Mouse (Mus musculus) kidney, adult 2 months (tissue): ENCODE data around the gene Gdi1. TPM values are rescaled to one million over a fixed set of nuclear protein-coding genes. Genes with fewer than 3 reads are reported as not detected.
"Not testable (repeated sequence)": the region's sequence is repeated elsewhere in the genome, so short reads cannot be mapped to it uniquely, and the experiment has no call there.

Experiments used
- DNase-seq: peaks from one replicate; pipeline ENCODE4 v3.0.0; 2021
- H3K27ac ChIP-seq: fragments of 200-500 bp; 2 replicates; pipeline ENCODE4 v1.5.1; 2012; ENCODE audit warnings: low read depth, low read length, control low read depth, inconsistent platforms; ENCODE audit not compliant: insufficient read depth
- H3K27me3 ChIP-seq: fragments of 200-500 bp; replicated peaks from 2 replicates; pipeline ENCODE4 v1.6.1; 2012; ENCODE audit warnings: mild to moderate bottlenecking, moderate library complexity, low read length, inconsistent platforms; ENCODE audit not compliant: control insufficient read depth, insufficient read depth
- H3K36me3 ChIP-seq: fragments of 200-500 bp; 2 replicates; pipeline ENCODE4 v1.6.1; 2012; ENCODE audit warnings: mild to moderate bottlenecking, moderate library complexity, low read length, inconsistent platforms; ENCODE audit not compliant: control insufficient read depth, insufficient read depth
- H3K4me1 ChIP-seq: fragments of 200-500 bp; 2 replicates; pipeline ENCODE4 v1.6.1; 2011; ENCODE audit warnings: low read length; ENCODE audit not compliant: control insufficient read depth, insufficient read depth
- H3K4me3 ChIP-seq: fragments of 200-500 bp; 2 replicates; pipeline ENCODE4 v1.5.1; 2011; ENCODE audit warnings: mild to moderate bottlenecking, low read depth, low read length, control low read depth; ENCODE audit not compliant: insufficient read depth
- CTCF ChIP-seq: fragments of 200-500 bp; conservative IDR thresholded peaks from 2 replicates; pipeline ENCODE4 v1.5.1; 2011; ENCODE audit warnings: low read depth, mild to moderate bottlenecking, control low read depth, low read length, moderate library complexity, mixed read lengths; ENCODE audit not compliant: insufficient read depth, insufficient read length
- POLR2A ChIP-seq: fragments of 200-500 bp; IDR thresholded peaks from one replicate; pipeline ENCODE4 v1.6.1; 2011; ENCODE audit warnings: low read depth, low read length, control low read depth
- WGBS: fragments of 180-500 bp; shearing (Covaris S2); methylation state at CpG from one replicate; pipeline ENCODE4 v1.1.7; 2018; 5-methylcytosine and 5-hydroxymethylcytosine counted together
- polyA plus RNA-seq: library from polyadenylated mRNA; depleted of rRNA; stranded (reverse); fragments of >200 nt; gene quantifications from 2 replicates; pipeline ENCODE4 v1.2.3, GENCODE M21; 2012; rRNA removed

Gdi1 gene
- polyA plus RNA-seq, 1 experiment = 120 TPM

DNA sequence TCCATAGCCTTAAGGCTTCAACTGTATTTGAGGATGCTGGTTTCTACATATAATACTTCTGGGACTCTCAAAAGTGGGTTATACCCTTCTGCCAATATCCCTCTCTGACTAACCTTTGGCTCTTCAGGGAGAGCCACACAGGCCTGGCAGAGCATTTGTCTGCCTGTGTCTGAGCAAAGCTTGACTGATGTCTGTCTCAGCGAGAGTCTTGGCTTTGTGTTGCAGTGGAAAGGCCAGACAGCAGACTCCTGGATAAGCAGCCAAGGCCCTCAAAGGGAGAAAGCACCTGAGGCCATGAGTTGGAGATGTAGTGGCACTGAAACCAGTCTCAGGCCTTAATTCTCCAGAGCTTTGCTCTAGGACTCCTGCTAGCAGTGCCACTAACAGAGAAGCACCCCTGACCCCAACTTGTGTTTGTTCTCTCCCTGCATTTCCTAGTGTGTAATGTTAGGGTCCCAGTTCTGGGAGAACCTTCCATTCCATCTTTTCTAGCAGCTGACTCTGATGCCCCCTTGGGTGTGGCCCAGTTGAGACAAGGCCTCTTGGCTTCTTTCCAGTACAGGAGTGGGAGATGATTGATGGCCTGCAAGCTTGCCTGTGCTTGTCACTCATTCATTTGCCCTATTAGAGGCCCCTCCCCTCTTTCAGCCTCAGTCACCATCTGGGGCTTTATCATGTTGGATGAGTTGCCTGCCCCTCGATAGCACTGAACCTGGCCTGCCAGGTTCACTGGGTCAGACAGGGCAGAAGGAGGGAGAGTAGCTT lies 25.6 kb downstream of the Gdi1 start:
- Histone ChIP-seq H3K27ac (no peak overlapping the region), H3K4me3 (no peak overlapping the region), H3K27me3 (no peaks in the 10 kb centered on the region), H3K4me1 (no peaks in the 10 kb centered on the region), H3K36me3 (no peaks in the 10 kb centered on the region)
- no peak for DNase-seq
- 63% methylated on average over 2 of the region's 2 CpGs for WGBS
- TF ChIP-seq POLR2A (no peak), CTCF (no peak)

DNA sequence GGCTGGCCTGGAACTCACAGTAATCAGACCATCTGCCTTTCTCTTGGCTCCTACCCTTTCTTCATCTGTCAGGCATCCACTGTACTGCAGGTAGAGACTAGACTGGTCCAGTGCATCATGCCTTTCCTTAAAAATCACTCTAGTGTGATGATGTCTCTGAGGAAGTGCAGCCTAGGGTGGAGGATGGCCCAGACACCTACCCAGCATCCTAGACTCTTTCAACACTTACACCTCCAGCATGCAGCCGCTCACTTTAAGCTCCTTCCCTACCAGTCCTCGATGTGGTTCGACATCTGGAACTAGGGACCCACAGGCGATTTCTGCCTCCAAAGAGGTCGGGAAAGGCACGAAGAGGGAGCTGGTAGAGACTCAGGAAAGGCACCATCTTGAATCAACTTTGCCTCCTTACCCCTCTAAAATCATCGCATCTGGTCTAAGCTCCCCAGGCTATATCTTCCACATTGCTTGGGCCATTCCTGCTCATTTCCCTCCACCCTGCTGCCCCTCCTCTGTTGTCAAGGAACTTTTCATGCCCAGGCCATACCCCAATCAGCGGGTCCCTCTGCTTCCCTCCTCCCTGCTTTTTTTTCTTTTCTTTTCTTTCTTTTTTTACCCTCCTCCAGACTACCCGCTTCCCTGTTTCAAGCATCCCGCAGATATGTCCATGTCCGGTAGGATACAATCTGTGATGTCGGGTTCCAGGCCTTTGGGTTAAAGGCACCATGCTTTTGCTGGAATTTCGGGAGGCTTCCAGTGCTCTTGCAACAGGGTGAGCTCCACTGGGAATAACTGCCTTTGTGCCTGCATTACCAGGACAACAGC lies 48.1 kb downstream of the Gdi1 start:
- peak overlapping the region; percentile 27; the same call in 1 of the 2 replicates for H3K27ac ChIP-seq
- 4% methylated on average over 13 of the region's 13 CpGs for WGBS

DNA sequence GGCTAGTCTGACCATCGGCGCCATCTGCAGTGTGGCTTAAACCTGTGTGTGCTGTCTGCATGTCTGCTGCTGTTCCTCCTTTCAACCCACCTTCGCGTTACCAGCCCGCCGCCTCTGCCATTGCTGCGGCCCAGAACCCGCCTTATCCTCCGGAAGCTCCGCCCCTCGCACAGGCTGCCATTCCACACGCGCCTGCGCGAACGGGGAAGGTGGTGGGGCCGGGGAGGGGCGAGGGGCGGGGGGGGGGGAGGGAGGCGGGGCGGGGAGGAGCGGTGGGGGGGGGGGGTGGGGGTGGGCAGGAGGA lies 48.6 kb downstream of the Gdi1 start, which contains the start of gene Lage3:
Gene Lage3 (minus strand): TSS at position 152 of the 304 bp plus-strand sequence.
- no peak for TF ChIP-seq CTCF
- TF ChIP-seq POLR2A = peak; percentile 45
- no peaks in the 10 kb centered on the region for H3K36me3 ChIP-seq
- H3K27me3 ChIP-seq = no peaks in the 10 kb centered on the region
- H3K4me1 ChIP-seq = no peaks in the 10 kb centered on the region
- WGBS = 0% methylated on average over 14 of the region's 22 CpGs
- peak within 1 kb of the TSS; percentile 67 for H3K4me3 ChIP-seq
- DNase-seq = peak; percentile 89
- peak within 1 kb of the TSS; percentile 27; the same call in 1 of the 2 replicates for H3K27ac ChIP-seq

More for the DNA sequence above, 48.1 kb downstream of the Gdi1 start:
- Histone ChIP-seq H3K36me3 (no peaks in the 10 kb centered on the region), H3K4me3 (peak overlapping the region; percentile 67), H3K27me3 (no peaks in the 10 kb centered on the region), H3K4me1 (no peaks in the 10 kb centered on the region)
- TF ChIP-seq POLR2A (no peak), CTCF (no peak)
- no peak for DNase-seq

DNA sequence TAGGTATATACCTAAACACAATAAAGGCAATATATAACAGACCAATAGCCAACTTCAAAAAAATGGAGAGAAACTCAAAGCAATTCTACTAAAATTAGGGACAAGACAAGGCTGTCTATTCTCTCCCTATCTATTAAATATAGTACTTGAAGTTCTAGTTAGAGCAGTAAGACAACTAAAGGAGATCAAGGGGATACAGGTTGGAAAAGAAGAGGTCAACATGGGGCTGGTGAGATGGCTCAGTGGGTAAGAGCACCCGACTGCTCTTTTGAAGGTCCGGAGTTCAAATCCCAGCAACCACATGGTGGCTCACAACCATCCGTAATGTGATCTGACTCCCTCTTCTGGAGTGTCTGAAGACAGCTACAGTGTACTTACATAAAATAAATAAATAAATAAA lies 52.3 kb downstream of the Gdi1 start:
- 80% methylated on average over 3 of the region's 3 CpGs for WGBS
- not testable (repeated sequence) for H3K27ac ChIP-seq, DNase-seq, H3K27me3 ChIP-seq, H3K4me1 ChIP-seq, H3K36me3 ChIP-seq, H3K4me3 ChIP-seq

DNA sequence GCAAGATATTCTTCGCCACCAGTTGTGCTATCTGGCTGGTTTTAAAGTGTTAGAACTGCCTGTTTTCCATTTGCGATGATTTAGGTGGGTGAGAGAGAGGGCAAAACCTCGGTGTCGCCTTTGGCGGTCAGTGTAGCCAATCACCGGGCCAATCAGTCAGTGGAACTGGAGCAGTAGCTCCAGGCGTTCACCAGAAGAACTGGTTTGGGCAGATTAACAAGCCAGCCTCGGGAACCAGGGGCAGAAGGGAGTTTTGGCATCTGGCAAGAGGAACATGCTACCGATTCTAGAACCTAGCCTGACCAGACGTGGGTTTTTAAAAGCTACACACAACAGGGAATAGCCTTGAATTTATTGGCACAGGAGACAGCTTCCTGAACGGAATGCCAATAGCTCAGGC lies 54.4 kb downstream of the Gdi1 start:
- no peak for TF ChIP-seq CTCF
- TF ChIP-seq POLR2A = no peak
- Histone ChIP-seq H3K4me1 (no peaks in the 10 kb centered on the region), H3K27ac (no peak overlapping the region; the same call in 1 of the 2 replicates), H3K27me3 (no peaks in the 10 kb centered on the region), H3K36me3 (no peaks in the 10 kb centered on the region), H3K4me3 (no peak overlapping the region)
- 35% methylated on average over 11 of the region's 11 CpGs for WGBS
- DNase-seq = peak; percentile 51

Other genes starting within 250 kb of the Gdi1 start
- gene Opn1mw, start 177.5 kb upstream of the Gdi1 start, polyA plus RNA-seq = not detected in 2 replicates
- gene Mecp2, start 169.6 kb upstream of the Gdi1 start, polyA plus RNA-seq = 6.8 and 7.0 TPM in 2 replicates
- gene Tex28, start 137.2 kb upstream of the Gdi1 start, polyA plus RNA-seq = not detected in 2 replicates
- not detected in 2 replicates for gene Tktl1, start 127.7 kb upstream of the Gdi1 start, polyA plus RNA-seq
- gene Flna, start 55.2 kb upstream of the Gdi1 start, polyA plus RNA-seq = 125 and 161 TPM in 2 replicates
- 41.1 and 45.2 TPM in 2 replicates for gene Emd, start 50.3 kb upstream of the Gdi1 start, polyA plus RNA-seq
- gene Rpl10, start 34.2 kb upstream of the Gdi1 start, polyA plus RNA-seq = 1,301 and 1,460 TPM in 2 replicates
- 79.6 and 104 TPM in 2 replicates for gene Taz, start 23.1 kb upstream of the Gdi1 start, polyA plus RNA-seq
- gene Dnase1l1, start 22.7 kb upstream of the Gdi1 start, polyA plus RNA-seq = 26.0 and 26.1 TPM in 2 replicates
- 382 and 458 TPM in 2 replicates for gene Atp6ap1, start 7.9 kb upstream of the Gdi1 start, polyA plus RNA-seq
- 13.1 and 17.7 TPM in 2 replicates for gene Fam50a, start 8.0 kb downstream of the Gdi1 start, polyA plus RNA-seq
- gene Plxna3, start 24.1 kb downstream of the Gdi1 start, polyA plus RNA-seq = 5.8 and 7.3 TPM in 2 replicates
- gene Lage3, start 48.6 kb downstream of the Gdi1 start, polyA plus RNA-seq = 78.3 and 81.7 TPM in 2 replicates
- 43.3 and 50.4 TPM in 2 replicates for gene Ubl4a, start 68.2 kb downstream of the Gdi1 start, polyA plus RNA-seq
- 13.9 and 17.4 TPM in 2 replicates for gene Slc10a3, start 68.4 kb downstream of the Gdi1 start, polyA plus RNA-seq
- gene Fam3a, start 88.3 kb downstream of the Gdi1 start, polyA plus RNA-seq = 47.1 and 53.5 TPM in 2 replicates
- 10.7 and 11.2 TPM in 2 replicates for gene Ikbkg, start 88.3 kb downstream of the Gdi1 start, polyA plus RNA-seq
- gene G6pdx, start 124.2 kb downstream of the Gdi1 start, polyA plus RNA-seq = 34.1 and 34.8 TPM in 2 replicates
- gene Gm6880, start 176.4 kb downstream of the Gdi1 start, polyA plus RNA-seq = not detected in 2 replicates